Mouse (Mus musculus): ENCODE data around the gene Lztr1. TPM values are rescaled to one million over a fixed set of nuclear protein-coding genes. Genes with fewer than 3 reads are reported as not detected.

Gene Lztr1
- polyA plus RNA-seq (2014; fragmentation: Illumina TruSeq; extraction: RNeasy Lipid Tissue Mini Kit (QIAGEN cat#74804); ENCODE audit: low read depth, low replicate concordance) = 17.8 TPM

GRCm38 (mm10) chr16:17508546-17509239 is at the start of gene Lztr1:
Gene Lztr1 (plus strand): TSS chr16:17508688.

DNA sequence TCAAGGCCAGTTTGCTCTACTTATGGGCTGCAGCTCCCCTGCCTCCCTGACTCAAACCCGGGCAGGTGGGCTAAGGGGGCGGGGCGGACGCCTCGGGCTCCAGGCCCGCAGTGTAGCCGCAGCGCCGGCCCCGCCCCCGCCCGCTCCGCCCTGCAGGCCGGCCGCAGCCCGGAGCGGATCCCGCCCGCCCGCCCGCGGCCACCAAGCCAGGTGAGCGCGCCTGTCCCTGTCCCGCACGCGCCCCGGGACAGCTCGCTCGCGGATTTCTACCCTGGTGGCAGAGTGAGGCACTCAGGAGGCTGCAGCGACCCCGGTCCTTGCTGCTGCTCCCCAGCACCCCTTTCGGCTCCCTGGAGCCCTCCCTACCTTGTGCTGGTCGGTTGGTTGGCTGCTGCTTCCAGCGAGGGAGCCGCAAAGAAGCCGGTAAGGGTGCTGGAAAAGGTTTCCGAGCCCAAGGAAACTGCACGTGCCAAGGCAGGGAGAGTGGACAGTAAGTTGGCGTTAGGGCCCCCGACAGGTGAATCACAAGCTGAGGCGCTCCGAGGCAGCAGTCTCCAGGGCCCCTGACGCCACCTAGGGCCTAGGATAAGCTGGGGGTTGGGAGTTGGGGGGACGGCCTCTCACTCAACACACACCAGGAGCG is 18.9 kb upstream of the Lztr1 start, which contains the start of gene Aifm3:
Aifm3 (plus strand) TSS at position 143 of the 643 bp plus-strand sequence.

DNA sequence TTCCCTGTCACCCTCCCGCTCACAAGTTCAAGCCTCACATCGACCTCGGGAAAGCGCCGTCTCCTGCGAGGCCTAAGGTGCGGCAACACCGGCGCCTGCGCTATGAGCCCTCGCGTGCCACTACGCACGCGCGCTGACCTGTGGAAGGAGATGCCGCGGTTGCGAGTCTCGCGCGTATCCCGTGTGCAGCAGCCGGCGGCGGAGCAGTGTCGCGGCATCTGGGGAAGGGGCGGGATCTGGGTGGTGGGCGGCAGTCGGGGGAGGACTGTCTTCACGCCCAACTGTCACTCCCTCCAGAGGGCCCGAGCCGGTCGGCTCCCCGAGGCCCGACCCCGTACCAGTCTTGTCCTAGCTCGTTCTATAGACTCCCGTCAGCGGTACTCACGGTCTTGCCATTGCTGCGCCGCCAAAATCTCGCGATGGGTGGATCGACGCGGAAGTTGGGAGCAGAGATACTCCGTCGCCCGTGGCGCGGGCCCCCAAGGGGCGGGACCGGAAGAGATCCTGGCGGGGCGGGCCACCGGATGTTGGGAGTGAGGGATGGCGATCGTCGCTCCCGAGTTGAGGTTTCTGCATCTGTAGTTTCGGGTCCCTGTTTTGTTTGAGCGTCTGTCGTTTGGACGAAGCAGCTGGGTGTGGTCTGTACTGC is 22.3 kb downstream of the Lztr1 start, which contains the start of gene Thap7:
Thap7 (minus strand) TSS at position 497 of the 649 bp plus-strand sequence.

GRCm38 (mm10) chr16:17561128-17561750 is 52.8 kb downstream of the Lztr1 start, which contains the start of gene Lrrc74b:
Gene Lrrc74b (minus strand): TSS chr16:17561247.

GRCm38 (mm10) chr16:17561751-17562208 is 53.3 kb downstream of the Lztr1 start, which contains the start of gene P2rx6:
Gene P2rx6 (plus strand): TSS chr16:17561885.

Other genes with a start within 250 kb of the Lztr1 start
- gene Tmem191c, start 232.6 kb upstream of the Lztr1 start, polyA plus RNA-seq (2014; fragmentation: Illumina TruSeq; extraction: RNeasy Lipid Tissue Mini Kit (QIAGEN cat#74804); ENCODE audit: low read depth, low replicate concordance) = not detected
- not detected for gene Serpind1, start 177.3 kb upstream of the Lztr1 start, polyA plus RNA-seq (2014; fragmentation: Illumina TruSeq; extraction: RNeasy Lipid Tissue Mini Kit (QIAGEN cat#74804); ENCODE audit: low read depth, low replicate concordance)
- gene Snap29, start 102.7 kb upstream of the Lztr1 start, polyA plus RNA-seq (2014; fragmentation: Illumina TruSeq; extraction: RNeasy Lipid Tissue Mini Kit (QIAGEN cat#74804); ENCODE audit: low read depth, low replicate concordance) = 81.2 TPM
- 17.7 TPM for gene Pi4ka, start 102.4 kb upstream of the Lztr1 start, polyA plus RNA-seq (2014; fragmentation: Illumina TruSeq; extraction: RNeasy Lipid Tissue Mini Kit (QIAGEN cat#74804); ENCODE audit: low read depth, low replicate concordance)
- gene Crkl, start 56.7 kb upstream of the Lztr1 start, polyA plus RNA-seq (2014; fragmentation: Illumina TruSeq; extraction: RNeasy Lipid Tissue Mini Kit (QIAGEN cat#74804); ENCODE audit: low read depth, low replicate concordance) = 28.2 TPM
- gene Aifm3, start 19.1 kb upstream of the Lztr1 start, polyA plus RNA-seq (2014; fragmentation: Illumina TruSeq; extraction: RNeasy Lipid Tissue Mini Kit (QIAGEN cat#74804); ENCODE audit: low read depth, low replicate concordance) = 0.38 TPM
- gene Thap7, start 22.4 kb downstream of the Lztr1 start, polyA plus RNA-seq (2014; fragmentation: Illumina TruSeq; extraction: RNeasy Lipid Tissue Mini Kit (QIAGEN cat#74804); ENCODE audit: low read depth, low replicate concordance) = 1.3 TPM
- 0.32 TPM for gene Lrrc74b, start 52.6 kb downstream of the Lztr1 start, polyA plus RNA-seq (2014; fragmentation: Illumina TruSeq; extraction: RNeasy Lipid Tissue Mini Kit (QIAGEN cat#74804); ENCODE audit: low read depth, low replicate concordance)
- 0.28 TPM for gene P2rx6, start 53.2 kb downstream of the Lztr1 start, polyA plus RNA-seq (2014; fragmentation: Illumina TruSeq; extraction: RNeasy Lipid Tissue Mini Kit (QIAGEN cat#74804); ENCODE audit: low read depth, low replicate concordance)
- 0.32 TPM for gene Slc7a4, start 74.5 kb downstream of the Lztr1 start, polyA plus RNA-seq (2014; fragmentation: Illumina TruSeq; extraction: RNeasy Lipid Tissue Mini Kit (QIAGEN cat#74804); ENCODE audit: low read depth, low replicate concordance)
- 15.8 TPM for gene Smpd4, start 110.7 kb downstream of the Lztr1 start, polyA plus RNA-seq (2014; fragmentation: Illumina TruSeq; extraction: RNeasy Lipid Tissue Mini Kit (QIAGEN cat#74804); ENCODE audit: low read depth, low replicate concordance)
- gene Ccdc74a, start 137.8 kb downstream of the Lztr1 start, polyA plus RNA-seq (2014; fragmentation: Illumina TruSeq; extraction: RNeasy Lipid Tissue Mini Kit (QIAGEN cat#74804); ENCODE audit: low read depth, low replicate concordance) = 0.85 TPM
- 13.7 TPM for gene Med15, start 224.2 kb downstream of the Lztr1 start, polyA plus RNA-seq (2014; fragmentation: Illumina TruSeq; extraction: RNeasy Lipid Tissue Mini Kit (QIAGEN cat#74804); ENCODE audit: low read depth, low replicate concordance)